Mouse (Mus musculus): ENCODE measurements at regions not wholly inside any gene's neighbourhood (a gene's known extent, or its start where the extent isn't known, plus 50 kb on each side); places are given as distances from the start of the nearest gene placed in this dataset.
"Not testable (repeated sequence)": the region's sequence is repeated elsewhere in the genome, so short reads cannot be mapped to it uniquely, and the experiment has no call there.

- not testable (repeated sequence) for TF ChIP-seq POLR2A (IDR thresholded peaks at IDR 0.05; ENCODE audit: borderline replicate concordance, extremely low read depth, low read depth, low read length); CTCF (IDR thresholded peaks at IDR 0.05; ENCODE audit: insufficient read depth, low read length)
These were observed 303.3 kb downstream of the Rprm start for GRCm38 (mm10) chr2:53782035-53782434.

All from lung, adult 2 months (tissue).